Mouse (Mus musculus) liver, postnatal 0 days (tissue): Measurements from ENCODE around the gene Kif28.

Source experiments
- CTCF ChIP-seq: sonication (generic); IDR thresholded peaks from 2 replicates; pipeline ENCODE4 v1.5.1; 2016; ENCODE audit warnings: antibody characterized with exemption, low read depth
- EP300 ChIP-seq: IDR thresholded peaks from 2 replicates; pipeline ENCODE4 v1.6.1; 2016; ENCODE audit warnings: antibody characterized with exemption, low read depth, mild to moderate bottlenecking

GRCm38 (mm10) chr1:179760553-179760952, 15.5 kb upstream of the Kif28 start:
- no peak for TF ChIP-seq CTCF
- no peak for TF ChIP-seq EP300
